Mouse (Mus musculus): ENCODE data around the gene Cphx2.
"Not testable (repeated sequence)": the region's sequence is repeated elsewhere in the genome, so short reads cannot be mapped to it uniquely, and the experiment has no call there.

Cphx2 gene

GRCm38 (mm10) chr14:26081216-26081615, at the start of gene Cphx2:
Gene Cphx2 (plus strand): TSS chr14:26081516.
- DNase-seq (ENCODE audit: low spot score in 2 of 2) = not testable (repeated sequence)

GRCm38 (mm10) chr14:26034364-26034763, 47.0 kb upstream of the Cphx2 start:
- DNase-seq (ENCODE audit: low spot score in 2 of 2) = not testable (repeated sequence)

GRCm38 (mm10) chr14:26035439-26035838, 45.9 kb upstream of the Cphx2 start:
- not testable (repeated sequence) for DNase-seq (ENCODE audit: low spot score in 2 of 2)

GRCm38 (mm10) chr14:26042611-26043010, 38.7 kb upstream of the Cphx2 start, which contains the start of gene Gm9780:
Gene Gm9780 (minus strand): TSS chr14:26042711.
- DNase-seq (ENCODE audit: low spot score in 2 of 2) = not testable (repeated sequence)

- DNase-seq (ENCODE audit: low spot score in 2 of 2) = not testable (repeated sequence)
Measured at GRCm38 (mm10) chr14:26045007-26045406, 36.3 kb upstream of the Cphx2 start.

- DNase-seq (ENCODE audit: low spot score in 2 of 2) = not testable (repeated sequence)
Measured at GRCm38 (mm10) chr14:26047026-26047425, 34.3 kb upstream of the Cphx2 start.

- DNase-seq (ENCODE audit: low spot score in 2 of 2) = not testable (repeated sequence)
Measured at GRCm38 (mm10) chr14:26048767-26049166, 32.5 kb upstream of the Cphx2 start.

GRCm38 (mm10) chr14:26058184-26058583, 23.1 kb upstream of the Cphx2 start:
- DNase-seq (ENCODE audit: low spot score in 2 of 2) = not testable (repeated sequence)

GRCm38 (mm10) chr14:26059362-26059761, 22.0 kb upstream of the Cphx2 start:
- DNase-seq (ENCODE audit: low spot score in 2 of 2) = not testable (repeated sequence)

GRCm38 (mm10) chr14:26066574-26067324, 14.6 kb upstream of the Cphx2 start:
- DNase-seq (ENCODE audit: low spot score in 2 of 2) = not testable (repeated sequence)

GRCm38 (mm10) chr14:26067325-26067633, 14.0 kb upstream of the Cphx2 start, which contains the start of gene Tmem254c:
Gene Tmem254c (minus strand): TSS chr14:26067355.
- not testable (repeated sequence) for DNase-seq (ENCODE audit: low spot score in 2 of 2)

- not testable (repeated sequence) for DNase-seq (ENCODE audit: low spot score in 2 of 2)
Measured at GRCm38 (mm10) chr14:26076620-26077390, 4.5 kb upstream of the Cphx2 start.

- DNase-seq (ENCODE audit: low spot score in 2 of 2) = not testable (repeated sequence)
Measured at GRCm38 (mm10) chr14:26081997-26082396, 681 bp downstream of the Cphx2 start, which contains the start of gene Cphx3. Gene Cphx3 (plus strand): TSS chr14:26082297.

- not testable (repeated sequence) for DNase-seq (ENCODE audit: low spot score in 2 of 2)
Measured at GRCm38 (mm10) chr14:26097622-26098021, 16.3 kb downstream of the Cphx2 start.

- DNase-seq (ENCODE audit: low spot score in 2 of 2) = not testable (repeated sequence)
Measured at GRCm38 (mm10) chr14:26118150-26118549, 36.8 kb downstream of the Cphx2 start, which contains the start of gene Duxbl2. Gene Duxbl2 (plus strand): TSS chr14:26118349.

- not testable (repeated sequence) for DNase-seq (ENCODE audit: low spot score in 2 of 2)
Measured at GRCm38 (mm10) chr14:26118550-26119000, 37.3 kb downstream of the Cphx2 start.

- not testable (repeated sequence) for DNase-seq (ENCODE audit: low spot score in 2 of 2)
Measured at GRCm38 (mm10) chr14:26119095-26119494, 37.8 kb downstream of the Cphx2 start.
